Mouse (Mus musculus) C2C12 (cell line): ENCODE data around the gene Slc17a2.

Experiments
- CEBPB ChIP-seq: IDR thresholded peaks from one replicate; pipeline ENCODE4 v1.6.1; 2011; ENCODE audit warnings: low read depth, mild to moderate bottlenecking, control low read depth, moderate library complexity
- CTCF ChIP-seq: IDR thresholded peaks from one replicate; pipeline ENCODE4 v1.5.1; 2011; ENCODE audit not compliant: control insufficient read depth, insufficient read depth, insufficient read length
- MAX ChIP-seq: IDR thresholded peaks from one replicate; pipeline ENCODE4 v1.6.1; 2011; ENCODE audit warnings: mild to moderate bottlenecking, control low read depth
- USF1 ChIP-seq: IDR thresholded peaks from one replicate; pipeline ENCODE4 v1.6.1; 2011; ENCODE audit warnings: low read depth, mild to moderate bottlenecking, control low read depth, moderate library complexity

GRCm38 (mm10) chr13:23867000-23867399 is 60.2 kb downstream of the Slc17a2 start:
- no peak for TF ChIP-seq CTCF
- TF ChIP-seq CEBPB, result no peak
- TF ChIP-seq MAX, result no peak
- TF ChIP-seq USF1, result no peak
